Mouse (Mus musculus) limb, embryonic 15.5 days (tissue): ENCODE data around the gene Gsc2. TPM values are rescaled to one million over a fixed set of nuclear protein-coding genes. Genes with fewer than 3 reads are reported as not detected.

ENCODE experiments used
- ATAC-seq: fragments of 200-750 bp; cut with Nextera tagmentation; 2 replicates; pipeline ENCODE4 v1.8.0; 2017; ENCODE audit warnings: low read depth, moderate TSS enrichment; ENCODE audit not compliant: insufficient number of reproducible peaks, low FRiP score, low TSS enrichment
- H3K27ac ChIP-seq: fragments of 300-500 bp; sonication (generic); 2 replicates; pipeline ENCODE4 v1.5.1; 2015; ENCODE audit warnings: moderate library complexity, mild to moderate bottlenecking, inconsistent platforms
- H3K27me3 ChIP-seq: fragments of 300-500 bp; sonication (generic); 2 replicates; pipeline ENCODE4 v1.6.1; 2015; ENCODE audit warnings: inconsistent platforms
- H3K36me3 ChIP-seq: fragments of 300-500 bp; sonication (generic); 2 replicates; pipeline ENCODE4 v1.6.1; 2015; ENCODE audit warnings: inconsistent platforms
- H3K4me1 ChIP-seq: fragments of 300-500 bp; sonication (generic); 2 replicates; pipeline ENCODE4 v1.6.1; 2015; ENCODE audit warnings: inconsistent platforms
- H3K4me2 ChIP-seq: fragments of 300-500 bp; sonication (generic); 2 replicates; pipeline ENCODE4 v1.6.1; 2015; ENCODE audit warnings: mild to moderate bottlenecking, inconsistent platforms
- H3K4me3 ChIP-seq: fragments of 300-500 bp; sonication (generic); 2 replicates; pipeline ENCODE4 v1.5.1; 2015; ENCODE audit warnings: mild to moderate bottlenecking, inconsistent platforms
- H3K9ac ChIP-seq: fragments of 300-500 bp; sonication (generic); 2 replicates; pipeline ENCODE4 v1.6.1; 2015; ENCODE audit warnings: inconsistent platforms
- H3K9me3 ChIP-seq: fragments of 300-500 bp; sonication (generic); 2 replicates; pipeline ENCODE4 v1.6.1; 2016; ENCODE audit warnings: inconsistent platforms
- WGBS: fragments of 180-500 bp; shearing (Covaris S2); methylation state at CpG from one replicate; pipeline ENCODE4 v1.1.7; 2015; 5-methylcytosine and 5-hydroxymethylcytosine counted together
- polyA plus RNA-seq: library from polyadenylated mRNA; unstranded; fragments of >200 nt; fragmentation: Nextera tagmentation; extraction: Ambion mirVana; gene quantifications from 2 replicates; pipeline ENCODE4 v1.2.1, GENCODE M21; 2015

Gene Gsc2
- polyA plus RNA-seq, 1 experiment from 2014 or later, result not detected

- WGBS, result 2% methylated on average over 47 of the region's 47 CpGs
- peak; percentile 95 for ATAC-seq
These were observed 6.7 kb upstream of the Gsc2 start for GRCm38 (mm10) chr16:17921325-17922162.

GRCm38 (mm10) chr16:17920586-17920985 lies 5.7 kb upstream of the Gsc2 start:
- Histone ChIP-seq H3K9ac (peak overlapping the region; percentile 2; the same call in 1 of the 2 replicates), H3K4me2 (0 out of 2 replicates have a peak overlapping the region, but pooled peaks have one; percentile 10), H3K27ac (no peak overlapping the region), H3K4me1 (peaks cover 15% of the 10 kb centered on the region), H3K36me3 (peaks cover 11% of the 10 kb centered on the region), H3K27me3 (peaks cover 50% of the 10 kb centered on the region), H3K4me3 (peak overlapping the region; percentile 71), H3K9me3 (no peaks in the 10 kb centered on the region)
- WGBS, result 12% methylated on average over 20 of the region's 20 CpGs
- no peak for ATAC-seq

More at GRCm38 (mm10) chr16:17921325-17922162, 6.7 kb upstream of the Gsc2 start:
- H3K4me1 ChIP-seq, result peaks cover 17% of the 10 kb centered on the region
- H3K27ac ChIP-seq, result peak overlapping the region; percentile 85
- H3K27me3 ChIP-seq, result peaks cover 40% of the 10 kb centered on the region
- H3K9ac ChIP-seq, result peak overlapping the region; percentile 78
- H3K36me3 ChIP-seq, result peaks cover 20% of the 10 kb centered on the region
- peak overlapping the region; percentile 87 for H3K4me2 ChIP-seq
- no peaks in the 10 kb centered on the region for H3K9me3 ChIP-seq
- H3K4me3 ChIP-seq, result peak overlapping the region; percentile 71

- H3K36me3 ChIP-seq, result peaks cover 30% of the 10 kb centered on the region
- 1% methylated on average over 35 of the region's 35 CpGs for WGBS
- H3K4me2 ChIP-seq, result peak within 1 kb of the TSS; percentile 75
- peak within 1 kb of the TSS; percentile 80 for H3K27ac ChIP-seq
- peak; percentile 91 for ATAC-seq
- H3K4me3 ChIP-seq, result peak within 1 kb of the TSS; percentile 92
- peaks cover 22% of the 10 kb centered on the region for H3K4me1 ChIP-seq
- H3K27me3 ChIP-seq, result peaks cover 45% of the 10 kb centered on the region
- H3K9ac ChIP-seq, result peak within 1 kb of the TSS; percentile 89
- no peaks in the 10 kb centered on the region for H3K9me3 ChIP-seq
These were observed 3.7 kb downstream of the Gsc2 start, which contains the start of gene Ess2 for GRCm38 (mm10) chr16:17911052-17911595. Ess2 (minus strand) TSS chr16:17911348.

GRCm38 (mm10) chr16:17898462-17898861 lies 16.4 kb downstream of the Gsc2 start, which contains the start of the genes Dgcr2 and Tssk2:
Dgcr2 (minus strand) TSS chr16:17898562.
Tssk2 (plus strand) TSS chr16:17898637.
- peaks cover 52% of the 10 kb centered on the region for H3K36me3 ChIP-seq
- WGBS, result 93% methylated on average over 14 of the region's 14 CpGs
- H3K9ac ChIP-seq, result no peak within 1 kb of the TSS

GRCm38 (mm10) chr16:17896091-17896490 lies 18.8 kb downstream of the Gsc2 start:
- no peak overlapping the region for H3K4me2 ChIP-seq
- H3K4me3 ChIP-seq, result no peak overlapping the region
- H3K27ac ChIP-seq, result no peak overlapping the region
- peaks cover 13% of the 10 kb centered on the region for H3K4me1 ChIP-seq
- H3K9ac ChIP-seq, result no peak overlapping the region
- no peaks in the 10 kb centered on the region for H3K27me3 ChIP-seq
- H3K36me3 ChIP-seq, result peaks cover 28% of the 10 kb centered on the region
- ATAC-seq, result no peak
- no peaks in the 10 kb centered on the region for H3K9me3 ChIP-seq

More at GRCm38 (mm10) chr16:17898462-17898861, 16.4 kb downstream of the Gsc2 start, which contains the start of the genes Dgcr2 and Tssk2:
- H3K4me2 ChIP-seq, result no peak within 1 kb of the TSS
- no peak within 1 kb of the TSS for H3K27ac ChIP-seq
- no peak for ATAC-seq
- no peaks in the 10 kb centered on the region for H3K4me1 ChIP-seq
- H3K9me3 ChIP-seq, result no peaks in the 10 kb centered on the region
- no peak within 1 kb of the TSS for H3K4me3 ChIP-seq
- H3K27me3 ChIP-seq, result no peaks in the 10 kb centered on the region

- Histone ChIP-seq H3K4me1 (peaks cover 27% of the 10 kb centered on the region), H3K9ac (no peak within 1 kb of the TSS), H3K27ac (no peak within 1 kb of the TSS), H3K9me3 (no peaks in the 10 kb centered on the region), H3K4me2 (no peak within 1 kb of the TSS), H3K36me3 (peaks cover 9% of the 10 kb centered on the region), H3K27me3 (no peaks in the 10 kb centered on the region), H3K4me3 (no peak within 1 kb of the TSS)
- ATAC-seq, result no peak
- 81% methylated on average over 2 of the region's 2 CpGs for WGBS
These were observed 20.9 kb downstream of the Gsc2 start, which contains the start of gene Tssk1 for GRCm38 (mm10) chr16:17893923-17894322. Tssk1 (plus strand) TSS chr16:17894223.

GRCm38 (mm10) chr16:17892606-17893005 lies 22.3 kb downstream of the Gsc2 start:
- peak overlapping the region; percentile 72; the same call in 1 of the 2 replicates for H3K27ac ChIP-seq
- H3K27me3 ChIP-seq, result no peaks in the 10 kb centered on the region
- 54% methylated on average over 3 of the region's 3 CpGs for WGBS
- no peak for ATAC-seq
- no peak overlapping the region for H3K4me2 ChIP-seq
- no peak overlapping the region for H3K4me3 ChIP-seq
- no peaks in the 10 kb centered on the region for H3K36me3 ChIP-seq
- H3K9ac ChIP-seq, result no peak overlapping the region
- peaks cover 27% of the 10 kb centered on the region for H3K4me1 ChIP-seq
- no peaks in the 10 kb centered on the region for H3K9me3 ChIP-seq

- H3K4me2 ChIP-seq, result peak within 1 kb of the TSS; percentile 74
- under 1% methylated on average over 38 of the region's 38 CpGs for WGBS
- H3K9me3 ChIP-seq, result no peaks in the 10 kb centered on the region
- no peaks in the 10 kb centered on the region for H3K27me3 ChIP-seq
- peak within 1 kb of the TSS; percentile 96 for H3K9ac ChIP-seq
- H3K4me3 ChIP-seq, result peak within 1 kb of the TSS; percentile 96
- peaks cover 27% of the 10 kb centered on the region for H3K4me1 ChIP-seq
- peak; percentile 96 for ATAC-seq
- no peaks in the 10 kb centered on the region for H3K36me3 ChIP-seq
- peak within 1 kb of the TSS; percentile 97 for H3K27ac ChIP-seq
These were observed 23.3 kb downstream of the Gsc2 start, which contains the start of gene Gm20518 for GRCm38 (mm10) chr16:17891567-17891959. Gm20518 (minus strand) TSS chr16:17891671.

GRCm38 (mm10) chr16:17890917-17891566 lies 23.8 kb downstream of the Gsc2 start:
- ATAC-seq, result peak; percentile 42
- H3K27ac ChIP-seq, result peak overlapping the region; percentile 97
- H3K9me3 ChIP-seq, result no peaks in the 10 kb centered on the region
- H3K36me3 ChIP-seq, result no peaks in the 10 kb centered on the region
- 0% methylated on average over 43 of the region's 44 CpGs for WGBS
- H3K4me2 ChIP-seq, result peak overlapping the region; percentile 74
- H3K4me3 ChIP-seq, result peak overlapping the region; percentile 96
- H3K4me1 ChIP-seq, result peaks cover 27% of the 10 kb centered on the region
- peak overlapping the region; percentile 96 for H3K9ac ChIP-seq
- no peaks in the 10 kb centered on the region for H3K27me3 ChIP-seq

- H3K9me3 ChIP-seq, result no peaks in the 10 kb centered on the region
- peak overlapping the region; percentile 96 for H3K4me3 ChIP-seq
- H3K4me2 ChIP-seq, result peak overlapping the region; percentile 74
- no peak overlapping the region for H3K27ac ChIP-seq
- WGBS, result 35% methylated on average over 2 of the region's 2 CpGs
- peaks cover 27% of the 10 kb centered on the region for H3K4me1 ChIP-seq
- peak overlapping the region; percentile 96 for H3K9ac ChIP-seq
- H3K36me3 ChIP-seq, result no peaks in the 10 kb centered on the region
- no peaks in the 10 kb centered on the region for H3K27me3 ChIP-seq
- ATAC-seq, result no peak
These were observed 24.5 kb downstream of the Gsc2 start for GRCm38 (mm10) chr16:17890342-17890727.

GRCm38 (mm10) chr16:17889689-17890341 lies 25.0 kb downstream of the Gsc2 start:
- Histone ChIP-seq H3K9ac (no peak overlapping the region), H3K4me2 (peak overlapping the region; percentile 74), H3K36me3 (no peaks in the 10 kb centered on the region), H3K27me3 (no peaks in the 10 kb centered on the region), H3K27ac (no peak overlapping the region), H3K9me3 (no peaks in the 10 kb centered on the region), H3K4me3 (peak overlapping the region; percentile 96), H3K4me1 (peaks cover 27% of the 10 kb centered on the region)
- no peak for ATAC-seq
- 81% methylated on average over 6 of the region's 6 CpGs for WGBS
